Mouse (Mus musculus) embryo, embryonic 9.5 days (tissue): ENCODE measurements at regions not wholly inside any gene's neighbourhood (a gene's known extent, or its start where the extent isn't known, plus 50 kb on each side); places are given as distances from the start of the nearest gene placed in this dataset.

ENCODE experiments used
- DNase-seq: peaks from one replicate; pipeline ENCODE4 v3.0.0-alpha.2; 2017; ENCODE audit errors: extremely low spot score

DNA sequence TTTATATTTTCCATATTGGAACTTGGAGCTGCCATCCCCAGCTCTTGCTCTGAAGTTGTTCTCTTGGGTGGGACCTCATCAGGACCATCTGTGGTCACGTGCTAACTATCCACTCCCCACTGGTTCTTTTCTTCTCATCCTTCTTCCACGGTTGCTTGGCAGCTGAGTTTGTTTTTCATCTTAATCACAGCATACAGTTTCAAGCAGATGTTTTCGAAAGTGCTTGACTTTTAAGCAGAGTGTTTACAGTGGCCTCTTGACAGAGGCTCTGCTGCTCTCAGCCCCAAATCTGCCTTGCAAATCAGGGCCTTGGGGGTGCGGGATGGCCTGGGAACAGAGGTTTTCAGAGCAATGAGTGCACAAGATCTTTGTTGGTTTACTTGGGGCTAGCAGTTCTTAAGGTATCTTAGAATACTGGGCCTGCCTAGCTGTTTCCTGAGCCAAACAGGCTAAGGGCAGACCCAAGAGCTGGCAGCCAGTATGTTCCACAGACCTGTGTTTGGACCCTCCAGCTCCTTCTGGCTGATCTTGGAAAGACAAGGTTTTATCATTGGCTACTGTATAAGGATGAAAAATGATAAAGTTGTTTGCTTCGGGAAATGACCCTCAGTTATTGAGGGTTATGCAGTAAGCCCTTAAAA is 113.0 kb upstream of the Sash1 start:
- peak; percentile 7 for DNase-seq

DNA sequence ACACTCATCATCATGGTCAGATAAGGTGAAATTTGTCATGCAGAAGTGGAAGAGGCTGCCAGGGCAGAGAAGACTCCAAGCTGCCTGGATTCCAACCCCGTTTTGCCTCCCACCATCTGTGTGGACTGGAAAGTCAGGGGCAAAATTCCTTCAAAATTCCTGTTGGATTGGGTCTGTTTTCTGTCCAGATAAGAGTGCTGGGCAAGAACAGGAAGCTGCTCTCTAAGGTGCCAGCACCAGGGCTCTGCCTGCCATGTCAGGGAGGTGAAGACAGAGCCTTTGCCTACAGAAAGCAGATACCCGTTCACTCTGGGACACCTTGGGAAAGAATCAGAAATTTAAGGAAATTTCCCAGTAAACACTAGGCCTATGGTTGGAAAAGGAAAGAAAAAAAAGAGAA is 112.5 kb upstream of the Sash1 start:
- no peak for DNase-seq

DNA sequence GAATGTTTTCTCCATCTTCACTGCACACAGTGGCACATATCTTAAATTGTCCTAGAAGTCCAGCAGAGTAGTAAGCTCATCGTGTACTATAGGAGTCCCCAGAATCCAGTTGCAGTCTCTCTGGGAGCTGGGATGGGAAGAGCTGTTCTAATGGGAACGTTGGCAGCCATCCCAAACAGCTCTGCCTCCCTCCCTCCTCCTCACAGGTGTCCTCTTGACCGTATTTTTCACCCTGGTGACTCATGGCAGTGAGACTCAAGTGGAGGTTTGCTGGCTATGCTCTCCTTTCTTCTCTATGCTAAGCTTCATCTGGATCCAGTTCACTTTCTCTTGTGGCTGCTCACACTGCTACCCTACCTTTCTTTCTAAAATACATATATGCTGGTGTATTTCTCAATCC is 109.2 kb upstream of the Sash1 start:
- DNase-seq = no peak

DNA sequence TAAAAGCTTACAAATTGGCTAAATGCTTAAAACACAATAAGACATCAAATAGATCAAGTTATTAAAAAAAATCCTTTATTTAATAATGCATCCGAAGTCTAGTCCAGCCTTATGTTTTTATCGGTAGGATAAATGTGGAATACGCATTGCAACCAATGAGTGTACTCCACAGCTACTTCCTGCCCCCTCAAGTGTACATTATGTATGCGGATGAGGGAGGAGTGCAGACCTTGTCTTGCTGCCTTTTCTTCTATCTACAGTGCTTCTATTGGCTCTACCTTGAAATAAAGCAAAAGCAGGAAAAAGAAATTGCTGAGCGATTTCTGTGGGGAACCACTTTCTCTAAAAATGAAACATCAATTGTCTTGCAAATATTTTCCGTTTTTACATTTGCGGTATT is 100.5 kb upstream of the Sash1 start:
- no peak for DNase-seq

DNA sequence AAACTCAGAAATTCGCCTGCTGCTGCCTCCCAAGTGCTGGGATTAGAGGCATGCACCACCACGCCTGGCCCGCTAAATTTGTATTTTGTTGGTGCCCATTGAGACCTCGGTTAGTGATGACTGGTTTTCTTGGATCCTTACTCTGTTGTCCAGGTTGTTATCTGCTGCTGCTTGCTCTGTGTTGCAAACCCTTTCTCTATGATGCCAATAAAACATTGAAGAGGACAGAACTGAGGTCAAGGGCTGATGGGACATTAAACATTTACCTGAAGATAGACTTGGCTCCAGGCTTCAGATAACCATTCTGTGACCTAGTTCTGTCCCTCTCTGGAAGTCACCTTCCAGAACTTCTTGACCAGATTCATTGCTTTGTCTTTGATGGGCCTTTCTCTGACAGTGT is 97.5 kb upstream of the Sash1 start:
- DNase-seq = no peak

DNA sequence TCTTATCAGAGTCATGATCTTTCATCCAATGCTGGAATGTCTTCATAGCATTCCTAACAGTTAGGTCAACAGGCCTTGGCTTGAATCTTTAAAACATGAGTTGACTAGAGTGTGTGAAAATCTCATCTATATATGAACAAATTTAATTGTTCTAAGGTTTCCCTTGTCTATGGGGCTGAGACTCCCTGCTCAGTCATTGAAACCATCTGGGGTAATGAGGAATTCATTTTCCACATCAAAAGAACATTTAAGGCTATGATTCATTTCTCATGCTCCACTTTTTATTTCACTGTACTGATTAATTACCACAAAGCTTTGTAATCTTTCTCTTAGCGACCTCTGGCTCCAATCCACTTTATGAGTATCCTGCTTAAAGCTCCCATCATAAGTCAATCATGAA is 94.7 kb upstream of the Sash1 start:
- DNase-seq = no peak

DNA sequence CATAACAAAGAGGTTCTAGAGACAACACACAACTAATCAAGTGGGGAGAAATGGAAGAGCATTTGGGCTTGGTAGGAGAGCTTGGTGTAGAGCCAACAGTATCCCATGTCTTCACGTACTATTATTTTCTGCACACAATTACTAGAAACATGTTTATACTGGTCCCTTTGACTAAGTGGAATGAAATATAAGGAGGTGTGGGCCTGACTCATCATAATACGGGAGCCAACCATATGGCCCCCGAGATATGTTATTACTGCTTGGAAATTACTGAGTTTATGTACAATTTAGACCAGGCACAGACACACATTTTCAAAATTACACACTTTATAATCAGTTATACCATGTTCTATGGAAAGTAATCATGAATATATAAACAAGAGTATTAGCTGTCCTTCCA is 92.7 kb upstream of the Sash1 start:
- DNase-seq = no peak

DNA sequence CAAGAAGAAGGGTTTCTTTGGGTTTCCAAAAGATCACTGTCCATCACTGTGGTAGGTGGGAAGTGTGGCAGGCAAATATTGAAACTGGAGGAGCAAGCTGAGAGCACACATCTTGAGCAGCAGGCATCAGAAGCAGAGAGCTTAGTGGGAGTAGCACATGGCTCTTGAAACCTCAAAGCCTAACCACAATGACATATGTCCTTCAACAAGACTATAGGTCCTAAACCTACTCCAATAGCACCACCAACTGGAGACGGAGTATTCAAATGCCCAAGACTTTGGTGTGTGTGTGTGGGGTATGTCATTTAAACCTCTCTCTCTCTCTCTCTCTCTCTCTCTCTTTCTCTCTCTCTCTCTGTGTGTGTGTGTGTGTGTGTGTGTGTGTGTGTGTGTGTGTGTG is 88.1 kb upstream of the Sash1 start:
- no peak for DNase-seq

DNA sequence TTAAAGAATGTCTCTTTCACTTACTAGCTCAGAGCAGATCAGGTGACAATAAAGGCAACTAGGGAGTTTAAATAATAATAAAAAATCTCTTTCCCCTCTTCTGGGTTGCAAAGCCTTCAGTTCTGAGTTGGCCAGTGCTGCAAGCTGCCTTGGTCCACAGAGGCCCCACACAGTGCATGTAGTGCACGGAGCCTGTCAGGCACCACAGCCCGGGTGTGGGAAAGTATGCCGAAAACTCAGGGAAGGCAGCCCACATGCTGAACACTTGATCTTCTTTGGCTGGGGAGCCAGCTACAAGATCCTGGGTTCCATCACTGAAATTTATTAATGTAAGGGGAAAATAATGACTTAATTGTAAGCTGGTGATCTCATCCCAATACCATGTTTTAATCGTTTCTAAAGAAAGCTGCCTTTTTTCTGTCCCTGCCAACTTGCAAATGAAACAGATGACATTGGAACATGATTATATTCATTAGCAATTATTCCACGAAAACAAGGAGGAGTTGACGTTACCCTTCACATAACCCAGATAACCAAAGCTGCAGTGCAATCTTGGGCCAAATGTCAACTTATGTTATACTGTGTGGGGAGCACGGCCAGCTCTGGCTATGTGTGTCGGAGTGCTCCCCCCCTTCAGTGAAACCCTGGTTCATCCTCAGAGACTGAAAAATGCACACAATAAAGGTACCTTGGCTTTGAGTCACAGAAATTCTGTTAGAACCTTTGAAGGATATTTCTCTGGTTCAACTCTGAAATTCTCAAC is 87.1 kb upstream of the Sash1 start:
- DNase-seq = no peak

DNA sequence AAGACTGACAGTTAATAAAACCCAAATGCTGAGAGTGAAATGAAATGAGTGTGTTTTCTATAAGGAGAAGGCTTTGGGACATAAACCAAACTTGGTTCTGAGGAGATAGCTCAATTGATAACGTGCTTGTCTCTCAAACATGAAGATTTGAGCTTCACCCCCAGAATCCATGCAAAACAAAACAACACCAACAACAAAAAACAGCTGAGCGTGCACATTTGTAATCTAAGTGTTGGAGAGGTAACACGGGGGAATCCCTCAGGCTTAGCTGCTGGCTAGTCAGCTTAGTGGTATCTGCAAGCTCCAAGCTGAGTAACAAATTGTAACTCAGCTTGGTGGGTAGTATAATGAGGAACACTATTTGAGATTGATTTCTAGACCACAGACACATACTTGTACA is 84.9 kb upstream of the Sash1 start:
- DNase-seq = no peak

DNA sequence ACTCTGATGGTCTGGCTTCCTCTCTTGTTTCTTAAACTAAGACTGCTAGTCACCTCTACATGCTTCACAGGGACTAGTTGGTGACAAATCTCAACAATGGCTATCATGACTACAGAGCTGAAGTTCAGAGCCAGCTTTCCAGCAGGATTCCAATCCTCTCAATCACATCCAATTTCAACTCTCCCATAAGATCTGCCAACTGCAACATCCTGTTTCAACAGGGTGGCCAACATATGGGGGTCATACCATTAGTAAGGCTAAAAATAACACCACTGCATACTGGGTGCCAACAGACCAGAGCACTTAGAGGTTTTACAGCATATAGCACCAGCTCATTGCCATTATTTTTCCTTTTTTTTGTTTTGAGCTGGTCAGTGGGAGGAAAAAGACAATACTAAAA is 83.7 kb upstream of the Sash1 start:
- no peak for DNase-seq

DNA sequence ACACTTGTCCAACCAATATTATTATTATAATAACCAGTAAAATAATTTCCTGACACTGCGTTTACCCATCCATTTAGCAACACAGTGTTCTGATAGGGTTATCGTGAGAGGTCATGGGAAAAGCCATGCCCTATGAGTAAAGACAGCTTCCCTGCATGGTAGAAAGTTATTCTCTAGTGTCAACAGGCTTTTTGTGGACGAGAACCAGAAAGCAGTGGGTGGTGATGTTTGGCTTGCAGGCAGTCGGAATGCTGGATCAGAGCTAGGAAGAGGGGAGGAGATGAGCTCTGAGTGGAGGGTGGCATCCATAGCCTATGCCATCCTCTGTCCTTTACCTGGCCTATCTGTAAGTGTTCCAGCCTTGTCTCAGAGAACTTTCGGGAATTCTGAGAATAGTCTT is 83.1 kb upstream of the Sash1 start:
- DNase-seq = no peak

DNA sequence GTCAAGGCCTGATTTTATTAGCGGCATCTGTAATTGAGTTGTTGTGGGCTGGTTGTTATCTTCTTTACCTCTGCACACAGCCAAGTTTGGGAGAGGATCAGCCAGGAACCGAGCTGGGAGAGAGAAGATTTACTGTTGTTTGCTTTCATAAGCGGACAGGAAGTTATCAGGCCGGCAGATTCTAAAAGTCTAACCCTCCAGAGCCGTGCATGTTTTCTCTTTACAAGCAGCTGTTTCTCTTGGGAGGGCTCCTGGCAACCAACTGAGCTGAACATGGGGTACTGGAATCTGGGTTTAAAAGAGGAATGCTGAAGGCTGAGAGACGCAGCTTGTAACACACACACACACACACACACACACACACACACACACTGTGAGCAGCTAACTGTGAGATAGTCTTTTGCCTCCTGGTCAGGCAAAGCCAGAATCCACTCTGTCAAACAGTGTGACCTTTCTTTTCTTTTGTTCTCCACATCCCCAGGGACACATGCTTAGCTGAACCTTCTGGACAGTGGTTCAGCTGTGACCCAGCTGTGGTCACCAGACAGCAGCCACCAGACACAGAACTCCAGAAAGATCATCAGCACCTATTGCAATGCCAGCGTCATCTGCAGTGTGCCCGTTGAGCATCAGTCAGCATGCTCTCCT is 82.5 kb upstream of the Sash1 start:
- peak; percentile 46 for DNase-seq

DNA sequence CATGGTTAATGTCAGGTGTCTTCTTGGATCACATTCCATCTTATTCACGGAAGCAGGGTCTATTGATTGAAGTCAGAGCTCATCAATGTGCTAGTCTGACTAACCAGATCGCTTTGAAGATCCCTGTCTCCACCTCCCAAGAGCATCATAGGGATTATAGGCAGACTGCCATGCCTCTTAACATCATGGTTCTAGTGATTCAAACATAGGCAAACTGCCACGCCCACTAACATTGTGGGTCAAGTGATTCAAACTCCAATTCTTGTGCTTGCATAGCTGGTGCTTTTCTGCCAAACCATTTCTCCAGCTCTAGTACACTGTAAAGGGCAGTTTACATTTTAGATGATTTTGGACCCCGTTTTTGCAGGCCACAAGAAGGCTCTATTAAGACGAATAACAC is 77.1 kb upstream of the Sash1 start:
- DNase-seq = no peak

DNA sequence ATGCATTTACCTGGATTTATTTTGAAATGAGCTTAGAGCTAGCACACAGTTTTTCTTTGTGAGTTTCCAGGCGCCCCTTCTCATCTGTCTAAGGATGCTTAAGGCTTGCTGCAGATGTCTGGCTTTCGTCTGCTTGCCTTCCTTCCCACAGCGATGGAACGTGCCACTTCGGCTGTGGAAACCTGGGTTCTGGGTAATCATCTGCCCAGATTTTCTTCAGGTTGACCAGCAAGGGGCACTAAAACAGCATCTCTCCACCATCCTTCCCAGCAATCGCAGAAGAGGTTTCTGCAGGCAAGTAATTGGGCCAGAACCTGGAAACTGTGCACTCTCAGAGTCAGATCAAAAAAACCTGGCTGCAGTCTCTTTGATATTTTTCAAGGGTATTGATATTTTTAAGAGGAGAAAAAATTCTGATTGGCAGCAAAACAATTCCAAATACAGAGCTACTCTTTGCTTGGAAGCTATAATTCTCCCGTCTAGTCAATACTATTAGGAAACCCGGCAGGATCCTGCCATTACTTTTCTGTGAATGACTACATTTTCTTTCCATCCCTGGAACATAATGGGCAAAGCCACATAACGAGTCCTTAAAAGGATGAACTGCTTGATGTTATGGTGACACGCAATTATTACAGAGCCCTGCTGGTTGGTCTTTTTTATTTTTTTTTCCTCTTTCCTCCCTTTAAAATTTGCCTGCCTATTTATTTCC is 75.2 kb upstream of the Sash1 start:
- DNase-seq = no peak

DNA sequence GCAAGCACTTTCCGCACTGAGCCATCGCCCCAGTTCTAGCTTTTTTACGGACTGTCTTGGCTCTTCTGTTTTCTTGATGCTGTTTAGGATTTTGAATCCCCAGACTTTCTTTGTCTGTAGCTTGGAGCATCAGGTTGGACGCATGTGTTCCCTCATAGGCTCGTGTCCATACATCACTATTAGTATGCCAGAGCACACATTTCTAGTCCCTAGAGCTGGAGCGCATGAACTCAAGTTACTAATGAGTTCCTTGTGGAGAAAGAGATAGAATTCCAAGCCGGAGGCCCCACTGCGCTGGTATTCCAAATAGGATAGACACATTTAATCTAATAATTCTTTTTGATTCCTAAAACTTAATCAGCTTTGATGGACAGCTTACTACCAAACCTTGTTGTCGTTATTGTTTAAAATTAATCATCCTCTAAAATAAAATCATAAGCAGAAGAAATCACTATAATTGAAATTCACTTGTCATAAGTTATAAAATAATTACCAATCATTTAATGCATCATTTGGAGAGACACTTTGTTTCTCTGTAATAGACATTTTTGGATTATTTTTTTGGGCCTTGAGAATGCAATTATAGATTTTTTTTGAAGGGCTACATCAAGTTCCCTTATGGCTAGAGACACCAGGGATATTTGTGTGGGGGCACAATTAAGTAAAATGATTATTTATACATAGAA is 74.5 kb upstream of the Sash1 start:
- no peak for DNase-seq

DNA sequence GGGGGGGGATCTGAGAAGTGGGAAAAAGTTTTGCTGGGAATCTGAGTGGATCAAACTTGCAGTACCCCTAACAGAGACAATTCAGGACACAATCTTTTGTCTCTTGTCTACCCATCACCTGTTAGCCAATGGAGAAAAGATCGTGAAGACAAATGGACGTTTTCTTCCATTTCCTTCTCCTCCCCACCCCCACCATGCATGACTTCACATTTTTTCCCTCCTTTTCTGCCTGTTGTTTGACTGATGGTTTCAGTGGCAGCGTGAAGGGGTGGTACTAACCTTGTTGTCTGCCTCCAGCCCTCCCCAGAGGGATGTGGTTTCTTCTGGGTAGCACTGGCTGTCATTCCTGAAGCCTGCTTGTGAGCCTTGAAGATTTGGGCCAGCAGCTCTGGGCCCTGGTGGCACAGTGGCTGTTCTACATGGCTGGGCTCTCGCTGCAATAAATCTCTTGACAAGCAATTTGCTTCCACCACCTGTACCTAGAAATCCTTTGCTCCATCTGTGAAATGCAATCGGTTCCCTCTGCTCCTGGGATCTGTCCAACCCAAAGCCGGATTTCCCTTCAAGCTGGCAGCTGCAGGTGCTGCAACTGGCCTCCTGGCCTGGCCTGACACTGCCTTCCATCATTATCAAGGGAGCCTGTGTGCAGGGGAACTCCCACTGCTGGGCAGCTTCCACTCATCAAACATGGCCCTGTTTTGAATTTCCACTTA is 69.8 kb upstream of the Sash1 start:
- no peak for DNase-seq

DNA sequence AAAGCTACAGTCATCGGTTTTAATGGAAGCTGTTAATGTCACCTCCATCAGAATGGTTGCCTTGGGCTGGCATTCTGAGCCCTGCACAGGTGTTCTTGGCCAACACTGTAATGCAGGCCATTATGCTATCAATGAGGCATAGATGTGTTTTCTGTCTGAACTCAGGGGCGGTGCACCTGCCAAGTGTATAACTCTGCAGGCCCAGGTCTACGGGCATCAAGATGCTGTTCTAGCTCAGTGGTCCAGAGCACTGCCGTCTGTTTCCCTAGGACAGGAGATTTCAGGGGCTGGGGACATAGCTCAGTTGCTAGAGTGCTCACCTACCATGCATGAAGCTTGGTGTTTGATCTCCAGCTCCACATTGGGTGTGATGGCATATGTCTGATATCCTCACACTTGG is 68.1 kb upstream of the Sash1 start:
- no peak for DNase-seq

DNA sequence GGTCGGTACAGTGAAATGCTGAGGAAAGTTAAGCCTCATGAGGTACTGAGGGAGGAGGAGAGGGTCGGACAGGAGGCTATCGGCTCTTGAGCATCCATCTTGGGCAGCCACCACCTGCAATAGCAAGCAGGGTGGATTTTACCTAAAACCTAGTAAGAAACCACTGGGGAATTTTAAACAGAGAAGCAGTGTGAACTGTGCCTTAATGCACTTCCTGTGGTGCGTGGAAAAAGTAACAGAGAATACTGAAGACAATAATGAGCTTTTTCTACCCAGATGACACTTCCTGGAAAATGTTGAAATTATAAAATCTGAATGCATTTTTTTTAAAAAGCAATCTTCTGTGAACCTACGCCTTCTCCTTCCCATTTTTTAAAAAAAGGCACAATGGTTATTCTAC is 67.1 kb upstream of the Sash1 start:
- no peak for DNase-seq

DNA sequence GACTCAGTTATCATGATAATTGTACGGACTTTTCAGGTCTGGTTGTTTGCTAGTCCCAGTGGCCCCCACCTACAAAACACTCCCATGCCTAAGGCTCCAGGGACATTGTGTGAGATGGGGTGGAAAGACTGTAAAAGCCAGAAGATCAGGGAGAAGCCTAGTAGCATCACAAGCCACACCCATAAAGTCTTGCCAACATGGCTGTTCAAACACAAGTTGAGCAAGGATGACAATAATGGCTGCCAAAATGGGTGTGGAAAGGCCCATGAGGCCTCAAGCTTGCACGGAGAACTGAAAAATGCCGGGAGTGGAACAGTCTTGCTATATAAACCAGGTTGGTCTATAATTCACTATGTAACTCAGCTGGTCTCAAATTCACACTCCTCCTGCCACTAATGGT is 66.1 kb upstream of the Sash1 start:
- DNase-seq = no peak

DNA sequence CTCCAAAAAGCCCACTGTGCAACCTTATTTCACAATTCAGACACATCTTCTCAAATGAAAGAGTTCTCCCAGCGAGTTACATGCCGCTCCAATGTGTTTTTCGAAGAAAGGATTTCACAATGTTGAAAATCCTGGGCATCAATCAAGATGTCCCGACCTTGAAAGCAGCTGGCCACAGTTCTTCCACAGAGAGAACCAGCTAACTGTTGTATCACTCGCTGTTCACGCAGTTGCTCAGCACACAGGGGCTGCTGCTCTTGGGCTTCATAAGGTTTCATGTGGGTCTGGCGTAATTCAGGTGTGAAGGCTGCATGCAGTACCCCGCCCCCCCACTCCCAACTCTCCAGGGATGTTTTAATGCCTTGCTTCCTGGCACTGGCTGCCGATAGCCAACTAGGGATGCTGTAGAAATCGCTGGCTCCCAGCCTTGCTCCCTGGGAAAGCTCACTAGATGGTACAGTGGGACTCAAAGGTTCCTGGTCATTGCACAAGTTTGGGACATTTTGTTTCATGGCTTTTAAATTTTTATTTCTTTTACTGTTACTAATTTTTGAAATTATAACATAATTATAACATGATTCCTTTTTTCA is 65.5 kb upstream of the Sash1 start:
- DNase-seq = no peak
